Mouse (Mus musculus): ENCODE data around the gene Spint1. TPM values are rescaled to one million over a fixed set of nuclear protein-coding genes. Genes with fewer than 3 reads are reported as not detected.
A peak's percentile ranks its signal among the peaks of the same experiment; 100 is the strongest.

Spint1 gene
- total and polyA plus RNA-seq, 3 experiments = not detected

DNA sequence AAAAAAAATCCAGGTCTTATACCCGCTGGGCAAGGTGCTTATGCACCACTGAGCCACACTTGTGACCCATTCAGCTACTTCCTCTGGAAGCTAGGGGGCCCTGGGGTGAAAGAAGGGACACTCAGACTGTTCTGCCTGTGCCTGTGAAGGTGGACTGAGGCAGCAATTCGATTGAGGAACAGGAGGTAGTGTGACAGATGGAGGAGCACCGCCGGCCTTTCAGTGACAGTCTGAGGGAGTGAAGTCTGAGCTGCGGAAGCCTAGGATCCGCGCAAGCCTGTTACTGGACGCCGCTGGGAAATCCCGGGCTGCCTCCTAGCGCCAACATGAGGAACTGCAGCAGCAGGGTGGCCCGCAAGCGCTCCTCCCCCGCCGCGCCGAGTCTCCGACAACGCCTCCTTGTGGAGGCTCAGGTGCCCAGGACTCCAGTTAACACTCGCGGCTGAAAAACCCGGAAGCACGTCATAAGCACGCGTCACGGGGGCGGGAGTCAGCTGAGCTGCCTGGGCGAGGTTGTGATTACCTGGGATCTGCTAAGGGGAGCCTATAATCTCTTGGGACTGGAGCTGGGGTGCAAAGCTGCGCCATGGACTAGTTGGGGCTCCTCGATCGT, 51.2 kb downstream of the Spint1 start, which contains the start of gene Vps18:
Gene Vps18 (plus strand): TSS at position 471 of the 613 bp plus-strand sequence.
- Histone ChIP-seq H3K4me3 (replicated peaks in 1 of 3; ENCODE audit: low read depth in 2 of 3, low read length in 2 of 3, poor library complexity in 1 of 3) (peak within 1 kb of the TSS; percentile 85 to 91 (median 89)), H3K9ac (ENCODE audit: insufficient read depth, low read depth) (peak within 1 kb of the TSS; percentile 95), H3K27me3 (replicated peaks) (no peaks in the 10 kb centered on the region), H3K36me3 (replicated peaks in 1 of 2; ENCODE audit: control insufficient read depth in 1 of 2, insufficient read depth in 1 of 2, low read length in 1 of 2) (peaks cover 24 to 37% of the 10 kb centered on the region in 2 experiments), H3K4me1 (ENCODE audit: control insufficient read depth in 1 of 2, insufficient read depth in 2 of 2) (peaks cover 8 to 23% of the 10 kb centered on the region in 2 experiments), H3K79me2 (replicated peaks; ENCODE audit: control insufficient read depth, extremely low read depth, insufficient read depth, poor library complexity, severe bottlenecking) (peaks cover 19% of the 10 kb centered on the region), H3K4me2 (ENCODE audit: insufficient read depth, low read depth, poor library complexity, severe bottlenecking) (peak within 1 kb of the TSS; percentile 97), H3K27ac (ENCODE audit: insufficient read depth, low read depth) (no peak within 1 kb of the TSS; the same call in 1 of the 2 replicates), H3K9me3 (replicated peaks; ENCODE audit: low read length) (no peaks in the 10 kb centered on the region)
- in situ Hi-C loops (cut with MboI; ENCODE audit: low pct_ligation_motif_present, low pct_unique_long_range_greater_than_20kb, low sequenced_read_pairs) = loop anchor here (5.0 kb wide), 1 partner anchor 36 kb away; no protein-coding TSS in a partner anchor
- DNase-seq (ENCODE audit: extremely low read depth) = peak; percentile 97
- TF ChIP-seq MYC (IDR thresholded peaks at IDR 0.05; ENCODE audit: low read depth, low read length) (peak; percentile 82; the same call in 1 of the 2 replicates), CHD2 (IDR thresholded peaks at IDR 0.05; ENCODE audit: low read length) (peak; percentile 88), TCF12 (IDR thresholded peaks at IDR 0.05; ENCODE audit: low read depth, low read length) (peak; percentile 87), PAX5 (IDR thresholded peaks at IDR 0.05; ENCODE audit: low read length) (no peak), GABPA (IDR thresholded peaks at IDR 0.05; ENCODE audit: insufficient replicate concordance, low read depth, low read length) (no peak; the same call in 1 of the 2 replicates), BHLHE40 (IDR thresholded peaks at IDR 0.05; ENCODE audit: low read depth, low read length) (peak; percentile 94), ZKSCAN1 (IDR thresholded peaks at IDR 0.05; ENCODE audit: borderline replicate concordance, low read depth, low read length) (no peak), UBTF (IDR thresholded peaks at IDR 0.05; ENCODE audit: low read depth, low read length) (0 out of 2 replicates have a peak, but pooled peaks have one; percentile 53), JUN (IDR thresholded peaks at IDR 0.05; ENCODE audit: insufficient read depth, low read depth, low read length) (no peak), USF2 (conservative IDR thresholded peaks at IDR 0.05; ENCODE audit: low read depth, low read length) (peak; percentile 55), ZC3H11A (IDR thresholded peaks at IDR 0.05; ENCODE audit: low read depth, low read length) (peak; percentile 54), CTCF (conservative IDR thresholded peaks at IDR 0.05 in 1 of 2, IDR thresholded peaks at IDR 0.05 in 1 of 2; ENCODE audit: low read depth in 2 of 2, low read length in 2 of 2) (peak; percentile 75 to 99), RAD21 (IDR thresholded peaks at IDR 0.05; ENCODE audit: low read depth, low read length) (peak; percentile 92), POLR2A (IDR thresholded peaks at IDR 0.05; ENCODE audit: low read depth, low read length) (peak; percentile 74), NRF1 (IDR thresholded peaks at IDR 0.05; ENCODE audit: low read depth, low read length) (peak; percentile 68), USF1 (IDR thresholded peaks at IDR 0.05; ENCODE audit: low read depth, low read length) (peak; percentile 77), KAT2A (IDR thresholded peaks at IDR 0.05; ENCODE audit: insufficient replicate concordance, low read length) (peak; percentile 71; the same call in 1 of the 2 replicates), MAZ (IDR thresholded peaks at IDR 0.05; ENCODE audit: low read depth, low read length) (peak; percentile 97), MAFK (IDR thresholded peaks at IDR 0.05; ENCODE audit: insufficient replicate concordance, low read length) (peak; percentile 52; the same call in 1 of the 2 replicates), IRF4 (IDR thresholded peaks at IDR 0.05; ENCODE audit: low read depth, low read length) (peak; percentile 81), TBP (conservative IDR thresholded peaks at IDR 0.05; ENCODE audit: low read depth, low read length) (peak; percentile 26; the same call in 1 of the 2 replicates), SMC3 (IDR thresholded peaks at IDR 0.05; ENCODE audit: low read depth, low read length) (peak; percentile 97), SIN3A (IDR thresholded peaks at IDR 0.05; ENCODE audit: low read length) (peak; percentile 100), MXI1 (IDR thresholded peaks at IDR 0.05; ENCODE audit: low read depth, low read length) (peak; percentile 85), E2F4 (IDR thresholded peaks at IDR 0.05; ENCODE audit: insufficient replicate concordance, low read depth, low read length) (0 out of 2 replicates have a peak, but pooled peaks have one; percentile 64), ETS1 (conservative IDR thresholded peaks at IDR 0.05; ENCODE audit: low read depth, low read length) (peak; percentile 62; the same call in 1 of the 2 replicates), POLR2AphosphoS2 (IDR thresholded peaks at IDR 0.05; ENCODE audit: low read depth, low read length) (peak; percentile 80; the same call in 1 of the 2 replicates), ZMIZ1 (IDR thresholded peaks at IDR 0.05; ENCODE audit: low read depth, low read length) (peak; percentile 94), ZNF384 (IDR thresholded peaks at IDR 0.05; ENCODE audit: low read depth, low read length) (peak; percentile 69), EP300 (IDR thresholded peaks at IDR 0.05; ENCODE audit: low read length) (0 out of 2 replicates have a peak, but pooled peaks have one; percentile 13), MEF2A (IDR thresholded peaks at IDR 0.05; ENCODE audit: borderline replicate concordance, low read depth, low read length) (peak; percentile 89), HCFC1 (IDR thresholded peaks at IDR 0.05; ENCODE audit: low read depth, low read length) (peak; percentile 89), ELF1 (IDR thresholded peaks at IDR 0.05; ENCODE audit: low read depth, low read length) (peak; percentile 91), NELFE (IDR thresholded peaks at IDR 0.05; ENCODE audit: low read depth, low read length) (peak; percentile 91), JUND (conservative IDR thresholded peaks at IDR 0.05; ENCODE audit: low read depth, low read length) (no peak), RCOR1 (conservative IDR thresholded peaks at IDR 0.05; ENCODE audit: low read depth, low read length) (peak; percentile 71; the same call in 1 of the 2 replicates), CHD1 (IDR thresholded peaks at IDR 0.05; ENCODE audit: low read depth, low read length) (no peak), MAX (IDR thresholded peaks at IDR 0.05; ENCODE audit: low read length) (peak; percentile 91)
- dilution Hi-C loops (cut with MboI; ENCODE audit: extremely low pct_ligation_motif_present, extremely low pct_unique_long_range_greater_than_20kb, low sequenced_read_pairs) = no loop called here

All from CH12.LX (cell line).